ENCODE assay signal across 8 mouse cellular contexts in genomic region chr3:141465104-141465705, GRCm38 (mm10). TPM values are rescaled to one million over a fixed set of nuclear protein-coding genes. Genes with fewer than 3 reads are reported as not detected.
DNase-seq lines count a peak whose midpoint lies in the region; ATAC-seq and TF ChIP-seq lines count a peak whose summit lies in the region.

Gene Unc5c (plus strand): TSS chr3:141465216.

- intact Hi-C loops in gastrocnemius, adult 2 months (cut with DNase I), result no loop called here
- intact Hi-C loops in gastrocnemius, postnatal 36 days (cut with DNase I), result no loop called here
- intact Hi-C loops in left cerebral cortex, postnatal 25 days (cut with DNase I), result loop anchor here (10.0 kb wide), 3 partner anchors 150 to 1370 kb away; no protein-coding TSS in a partner anchor

- H3K27me3 ChIP-seq in intestine, embryonic 14.5 days (replicated peaks; ENCODE audit: control insufficient read depth, insufficient read depth, low read length), result peaks cover 14% of the 10 kb centered on the region; the same call in 1 of the 2 replicates
- peaks cover 44% of the 10 kb centered on the region for H3K27me3 ChIP-seq in megakaryocyte, embryonic 14.5 days (replicated peaks)

- peak; percentile 82 for ATAC-seq in intestine, embryonic 14.5 days (replicated peaks; ENCODE audit: low FRiP score, low TSS enrichment, low read depth)

- no peaks in the 10 kb centered on the region for H3K9me3 ChIP-seq in intestine, embryonic 14.5 days (ENCODE audit: control insufficient read depth, low read length)
- H3K9me3 ChIP-seq in megakaryocyte, embryonic 14.5 days, result peaks cover 13% of the 10 kb centered on the region

- peak within 1 kb of the TSS; percentile 83 for H3K4me2 ChIP-seq in intestine, embryonic 14.5 days (ENCODE audit: low read length)

- TF ChIP-seq CTCF in gastrocnemius, adult 2 months (IDR thresholded peaks at IDR 0.05), result no peak; the same call in 1 of the 2 replicates

- no peak within 1 kb of the TSS for H3K27ac ChIP-seq in gastrocnemius, adult 2 months
- peak within 1 kb of the TSS; percentile 90 for H3K27ac ChIP-seq in intestine, embryonic 14.5 days (ENCODE audit: low read depth)

- H3K4me3 ChIP-seq in gastrocnemius, adult 2 months, result peak within 1 kb of the TSS; percentile 78
- H3K4me3 ChIP-seq in intestine, embryonic 14.5 days (ENCODE audit: low read depth, low read length), result peak within 1 kb of the TSS; percentile 76
- H3K4me3 ChIP-seq in megakaryocyte, embryonic 14.5 days (replicated peaks), result peak within 1 kb of the TSS; percentile 85

- H3K36me3 ChIP-seq in intestine, embryonic 14.5 days (ENCODE audit: control insufficient read depth, insufficient read depth, low read length), result no peaks in the 10 kb centered on the region
- H3K36me3 ChIP-seq in megakaryocyte, embryonic 14.5 days (replicated peaks; ENCODE audit: low read length), result no peaks in the 10 kb centered on the region

- DNase-seq in gastrocnemius, adult 2 months, result peak; percentile 50
- DNase-seq in gastrocnemius, adult 18-20 months (ENCODE audit: low spot score), result no peak
- peak; percentile 85 for DNase-seq in embryo, embryonic 10.5 days (ENCODE audit: low spot score)
- DNase-seq in gastrocnemius, postnatal 36 days, result peak; percentile 16 to 28
- peak; percentile 87 for DNase-seq in intestine, embryonic 14.5 days (ENCODE audit: low spot score)
- DNase-seq in left cerebral cortex, postnatal 25 days (ENCODE audit: low spot score in 2 of 2), result peak; percentile 80 to 84
- DNase-seq in right cerebral cortex, postnatal 14 days, result peak; percentile 71

- under 1% methylated on average over 60 of the region's 61 CpGs for WGBS in intestine, embryonic 14.5 days

- H3K9ac ChIP-seq in intestine, embryonic 14.5 days (ENCODE audit: low read length), result peak within 1 kb of the TSS; percentile 73

- H3K4me1 ChIP-seq in intestine, embryonic 14.5 days (replicated peaks; ENCODE audit: control insufficient read depth, insufficient read depth, low read length), result peaks cover 10% of the 10 kb centered on the region
- H3K4me1 ChIP-seq in megakaryocyte, embryonic 14.5 days, result peaks cover 16% of the 10 kb centered on the region

RNA-seq across cellular contexts. Expression of gene Unc5c, which starts in this region (rescaled TPM):
- total RNA-seq in gastrocnemius, adult 2 months (2021), result not detected
- total RNA-seq in gastrocnemius, adult 18-20 months (2021), result under 1 TPM in 1 of 2 experiments, not detected in 1; 0.02 TPM
- total RNA-seq in gastrocnemius, postnatal 36 days (2021), result not detected
- polyA plus RNA-seq in intestine, embryonic 14.5 days (2014; fragmentation: Nextera tagmentation; extraction: Ambion mirVana), result 14.9 and 17.2 TPM in 2 replicates
- 10 to 100 TPM; 31.0 to 36.2 TPM for total RNA-seq in left cerebral cortex, postnatal 25 days (2021)
- polyA plus RNA-seq in megakaryocyte, embryonic 14.5 days (2012; ENCODE audit: insufficient read depth, low replicate concordance), result 0.01 TPM in 1 of 2 replicates, not detected in the other

Comparison
In these comparisons a context has a peak if more than half of its experiments do, and no peak if none do; other contexts are left out.
1. RNA of gene Unc5c (total RNA-seq): 31.0 to 36.2 TPM in left cerebral cortex, postnatal 25 days; not detected in gastrocnemius, postnatal 36 days, 0.02 TPM in gastrocnemius, adult 18-20 months and not detected in gastrocnemius, adult 2 months; every median in the first group is over 10 times any median in the second.
2. RNA of gene Unc5c (polyA plus RNA-seq): 14.9 to 17.2 TPM in intestine, embryonic 14.5 days; 0.01 TPM in megakaryocyte, embryonic 14.5 days; every median in the first group is over 10 times any median in the second.
3. Peak in DNase-seq and H3K4me3 ChIP-seq in gastrocnemius, adult 2 months; RNA of the gene not detected or under 1 TPM.
4. Peak in DNase-seq in gastrocnemius, postnatal 36 days; RNA of the gene not detected or under 1 TPM.
5. Peak in every context shown above with its lines, with median percentiles within 50 percentile points of each other: H3K4me3 ChIP-seq.